Mouse (Mus musculus) spleen, postnatal 4 days (tissue): Measurements from ENCODE around the gene Fbxw11.
"Not testable (repeated sequence)": the region's sequence is repeated elsewhere in the genome, so short reads cannot be mapped to it uniquely, and the experiment has no call there.

Experiments
- DNase-seq, 2 experiments: peaks; one replicate each; pipeline ENCODE4 v3.0.0; 2022; ENCODE audit warnings: low spot score in 2 of 2

Gene Fbxw11

DNA sequence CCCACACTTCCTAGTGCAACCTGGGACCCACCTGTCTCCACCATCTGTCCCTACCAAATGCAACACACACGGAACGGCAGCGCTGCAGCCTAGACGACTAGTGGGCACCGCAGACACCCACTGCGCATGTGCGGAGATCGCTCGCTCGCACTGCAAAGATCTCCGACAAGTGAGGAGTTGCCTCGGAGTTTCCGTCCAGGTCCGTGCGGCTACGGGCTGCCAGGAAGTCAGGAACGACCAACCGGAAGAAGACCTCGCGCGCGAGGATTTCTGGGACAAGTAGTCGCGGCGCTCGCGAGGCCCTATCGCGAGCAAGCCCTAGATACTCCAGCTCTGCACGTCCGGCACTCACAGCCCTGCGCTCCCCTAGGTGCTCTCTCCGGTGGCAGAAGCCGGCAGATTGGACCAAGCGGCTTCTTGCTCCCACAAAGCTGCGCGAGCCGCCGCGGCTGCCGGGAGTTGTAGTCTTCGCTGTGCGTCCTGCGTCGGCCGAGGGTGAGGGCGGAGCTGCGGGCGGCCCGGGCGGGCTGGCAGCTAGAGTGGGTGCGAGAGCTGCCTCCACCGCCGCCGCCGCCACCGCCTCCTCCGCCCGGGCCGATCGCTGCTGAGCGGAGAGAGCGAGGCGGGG, at the start of gene Fbxw11:
Gene Fbxw11, plus strand, starts transcription at position 476 of the 628 bp plus-strand sequence.
- peak; percentile 94 to 98 for DNase-seq

DNA sequence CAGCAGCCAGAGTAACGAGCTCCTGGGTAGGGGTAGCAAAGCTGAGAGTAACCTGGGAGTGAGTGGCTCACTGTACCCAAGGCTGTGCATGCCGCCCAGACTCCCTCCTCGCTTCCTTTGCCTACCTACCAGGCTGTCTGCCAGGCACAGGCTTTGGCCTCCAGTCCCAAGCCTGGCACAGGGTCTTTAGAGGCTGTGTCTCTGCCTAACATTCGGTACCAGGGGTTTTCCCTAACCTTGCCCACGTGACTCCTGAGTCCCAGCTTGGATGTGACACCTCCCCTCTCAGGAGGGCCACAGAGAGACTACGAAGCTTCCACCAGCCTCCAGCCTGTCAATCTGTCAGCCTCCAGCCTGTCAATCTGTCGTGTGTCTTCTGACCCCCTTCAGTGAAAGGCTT, 49.4 kb upstream of the Fbxw11 start:
- DNase-seq: no peak

DNA sequence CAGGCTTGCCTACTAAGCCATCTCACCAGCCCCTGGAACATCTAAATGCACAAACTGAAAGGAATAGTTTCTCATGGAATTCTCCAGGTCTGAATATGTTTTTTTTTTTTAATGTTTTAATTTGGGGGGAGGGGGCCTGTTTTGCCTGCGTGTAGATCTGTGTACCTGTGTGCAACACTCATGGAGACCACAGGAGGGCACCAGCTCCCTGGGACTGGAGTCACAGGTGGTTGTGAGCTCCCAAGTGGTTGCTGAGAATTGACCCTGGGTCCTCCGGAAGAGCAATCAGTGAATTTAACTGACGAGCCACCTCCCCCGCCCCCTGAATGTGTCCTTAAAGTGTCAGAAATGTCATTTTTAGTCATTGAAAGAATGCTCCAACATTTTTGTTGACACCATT, 48.4 kb upstream of the Fbxw11 start:
- no peak for DNase-seq

DNA sequence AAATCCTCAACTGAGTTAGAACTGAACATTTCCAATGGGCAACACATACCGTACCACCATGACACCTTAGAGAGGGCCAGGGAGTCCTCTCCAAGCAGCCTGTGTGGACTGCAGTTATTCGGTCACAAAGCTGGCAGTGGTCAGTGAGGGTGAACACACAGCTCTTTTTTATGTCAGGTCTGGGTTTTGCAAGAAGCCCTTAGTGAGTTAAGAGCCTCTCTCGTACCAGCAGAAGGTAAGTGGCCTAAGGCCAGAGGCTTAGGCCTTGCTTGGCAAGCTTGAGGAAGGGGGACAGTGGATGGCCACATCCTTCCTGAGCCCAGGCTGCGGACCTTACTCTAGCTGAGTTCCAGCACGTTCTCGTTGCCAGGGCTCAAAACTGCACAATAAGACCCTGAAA, 42.2 kb upstream of the Fbxw11 start:
- no peak for DNase-seq

DNA sequence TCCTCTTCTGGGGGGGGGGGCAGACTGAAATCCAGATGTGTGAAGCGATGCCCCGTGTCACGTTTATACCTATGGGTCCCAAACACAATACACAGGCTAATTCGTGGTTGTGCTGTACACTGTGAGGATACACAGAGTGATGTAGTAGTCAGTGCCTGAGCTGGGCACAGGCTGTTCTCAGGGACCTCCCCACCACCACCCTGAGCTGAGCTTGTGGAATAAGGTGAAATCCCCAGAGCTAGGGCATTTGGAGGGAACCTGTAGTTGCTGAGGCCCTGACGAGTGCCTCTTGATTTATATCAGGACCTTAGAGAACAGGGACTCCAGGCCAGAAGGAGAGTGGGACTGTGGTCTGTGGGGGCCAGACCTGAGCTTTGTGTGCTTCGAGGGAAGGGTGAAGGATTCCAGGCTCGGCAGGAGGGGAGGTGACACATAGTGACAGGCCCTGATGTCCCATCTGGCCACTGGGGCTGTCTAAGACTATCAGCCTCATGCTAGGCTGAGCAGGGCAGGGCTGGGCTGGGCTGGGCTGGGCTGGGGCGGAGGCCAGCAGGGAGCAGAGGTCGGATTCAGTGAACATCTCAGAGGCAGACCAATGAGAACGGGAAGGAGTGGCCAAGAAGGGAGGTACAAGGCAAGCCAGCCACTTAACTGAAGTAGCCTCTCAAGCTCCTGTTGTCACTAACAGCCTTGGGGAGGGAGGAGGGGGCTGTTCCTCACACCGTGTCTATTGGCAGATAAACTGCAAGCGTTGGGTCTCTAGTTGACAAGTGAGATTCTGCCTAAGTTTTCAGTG, 40.8 kb upstream of the Fbxw11 start:
- DNase-seq: no peak

DNA sequence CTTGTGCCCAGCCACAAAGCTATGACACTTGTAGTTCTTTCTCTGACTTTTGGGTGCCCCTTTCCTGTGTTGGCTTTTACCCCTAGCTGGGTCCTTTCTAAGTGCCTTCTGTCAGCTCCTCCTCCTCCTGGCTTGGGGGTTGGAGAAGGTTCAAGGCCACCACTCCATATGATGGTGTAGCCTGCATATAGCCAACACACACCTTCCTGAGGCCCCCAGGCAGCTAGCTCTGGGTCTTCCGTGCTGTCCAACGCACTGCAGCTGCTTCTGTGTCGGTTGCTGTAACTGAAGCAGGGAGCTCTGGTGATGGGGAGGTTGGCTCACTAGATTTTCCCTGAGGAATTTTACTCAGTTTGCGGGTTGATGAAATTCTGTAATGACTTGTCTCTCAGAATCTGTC, 37.9 kb upstream of the Fbxw11 start:
- DNase-seq: no peak

DNA sequence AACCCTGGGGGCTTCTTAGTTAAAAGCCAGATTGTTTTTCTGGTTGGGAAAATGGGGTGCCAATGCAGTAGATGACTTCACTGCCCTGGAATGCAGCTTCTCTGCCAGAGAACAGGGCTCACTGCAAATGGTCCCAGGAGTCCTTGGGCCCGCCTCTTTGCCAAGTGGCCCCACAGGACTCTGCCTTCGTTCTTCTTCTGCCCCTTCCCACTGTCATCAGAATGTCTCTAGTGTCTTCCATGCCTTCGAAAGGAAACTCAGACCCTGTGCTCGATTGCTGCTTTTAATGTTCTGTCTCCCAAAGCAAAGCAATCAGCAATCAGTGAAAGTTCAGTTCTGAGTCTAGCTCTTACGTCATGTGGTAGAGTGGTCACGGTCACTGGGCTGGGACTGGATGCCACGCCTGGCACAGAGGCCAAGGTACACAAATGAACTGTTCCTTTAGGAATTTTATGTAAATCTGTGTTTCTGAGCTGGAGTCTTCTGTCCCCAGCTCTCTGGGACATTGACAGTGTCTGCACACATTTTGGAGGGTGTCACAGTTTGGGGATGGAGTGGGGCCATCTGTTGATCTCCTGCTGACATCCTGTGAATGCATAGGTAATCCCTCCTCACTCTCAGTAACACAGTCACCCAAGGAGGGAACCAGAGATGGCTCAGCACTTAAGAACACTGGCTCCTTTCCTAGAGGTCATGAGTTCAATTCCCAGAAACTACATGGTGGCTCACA, 37.2 kb upstream of the Fbxw11 start:
- DNase-seq: no peak

DNA sequence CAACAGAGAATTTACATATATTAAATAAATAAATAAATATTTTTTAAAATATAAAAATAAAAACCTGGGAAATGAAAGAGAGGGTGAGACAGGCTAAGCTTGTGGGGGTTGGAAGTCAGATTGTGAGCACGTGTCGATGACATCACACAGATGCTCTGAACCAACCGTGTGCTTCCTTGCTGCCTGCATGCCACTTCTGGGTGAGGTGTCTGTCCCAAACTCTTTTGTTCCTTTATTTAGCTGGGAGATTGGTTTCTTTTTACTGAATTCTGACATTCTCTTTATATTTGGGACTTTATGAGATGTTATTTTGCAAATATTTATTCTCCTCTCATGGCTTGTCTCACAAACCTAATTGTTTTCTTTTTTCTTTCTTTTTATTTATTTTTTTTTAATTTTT, 36.6 kb upstream of the Fbxw11 start:
- DNase-seq: no peak

DNA sequence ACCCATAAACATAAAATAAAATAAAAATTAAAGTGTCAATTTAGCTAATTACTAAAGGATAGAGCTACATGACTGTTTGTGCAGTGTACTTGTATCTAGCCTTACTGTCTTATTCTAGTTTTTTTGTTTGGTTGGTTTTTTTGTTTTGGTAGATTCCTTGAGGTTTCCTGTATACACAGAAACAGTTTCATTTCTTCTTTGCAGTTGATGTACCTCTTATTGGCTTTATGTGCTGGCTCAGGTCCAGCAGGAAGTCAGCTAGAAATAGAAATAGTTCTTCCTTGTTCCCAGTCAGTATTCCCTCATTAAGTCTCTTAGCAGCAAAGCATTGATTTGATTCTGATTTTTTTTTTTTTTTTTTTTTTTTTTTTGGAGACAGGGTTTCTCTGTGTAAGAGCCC, 35.2 kb upstream of the Fbxw11 start:
- no peak for DNase-seq

DNA sequence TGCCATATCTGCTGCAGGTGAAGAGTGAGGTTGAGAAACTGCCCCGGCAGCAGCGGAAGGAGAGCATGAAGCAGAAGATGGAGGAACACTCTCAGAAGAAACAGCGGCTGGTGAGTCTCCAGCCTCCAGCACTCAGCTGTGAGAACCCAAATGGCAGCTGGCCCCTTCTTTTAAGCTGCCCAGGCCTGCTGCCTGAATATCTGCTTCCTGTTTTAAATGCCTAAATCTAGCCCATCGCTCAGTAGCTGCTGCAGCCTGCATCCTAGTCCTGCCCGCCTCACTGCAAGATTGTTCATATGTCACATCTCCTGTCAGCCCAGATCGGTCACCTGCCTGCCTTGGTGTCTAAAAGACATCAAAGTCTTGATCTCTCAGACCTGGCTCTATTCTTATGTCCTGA, 31.9 kb upstream of the Fbxw11 start:
- no peak for DNase-seq

DNA sequence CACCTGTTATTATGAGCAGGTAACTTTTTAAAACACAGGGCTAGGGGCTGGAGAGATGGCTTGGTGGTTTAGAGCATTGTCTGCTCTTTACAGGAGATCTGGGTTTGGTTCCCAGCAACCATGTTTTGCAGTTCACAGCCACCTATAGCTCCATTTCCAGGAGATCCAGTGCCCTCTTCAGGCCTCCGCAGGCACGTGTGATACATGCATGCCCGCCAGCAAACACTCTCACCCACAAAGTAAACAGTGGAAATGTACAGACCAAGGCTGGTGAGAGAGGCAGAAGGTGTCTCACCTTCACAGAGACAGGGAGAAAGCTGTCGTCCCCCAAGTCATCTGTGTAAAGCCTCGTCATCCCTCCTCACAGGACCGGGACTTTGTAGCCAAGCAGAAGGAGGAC, 30.2 kb upstream of the Fbxw11 start:
- DNase-seq: no peak

DNA sequence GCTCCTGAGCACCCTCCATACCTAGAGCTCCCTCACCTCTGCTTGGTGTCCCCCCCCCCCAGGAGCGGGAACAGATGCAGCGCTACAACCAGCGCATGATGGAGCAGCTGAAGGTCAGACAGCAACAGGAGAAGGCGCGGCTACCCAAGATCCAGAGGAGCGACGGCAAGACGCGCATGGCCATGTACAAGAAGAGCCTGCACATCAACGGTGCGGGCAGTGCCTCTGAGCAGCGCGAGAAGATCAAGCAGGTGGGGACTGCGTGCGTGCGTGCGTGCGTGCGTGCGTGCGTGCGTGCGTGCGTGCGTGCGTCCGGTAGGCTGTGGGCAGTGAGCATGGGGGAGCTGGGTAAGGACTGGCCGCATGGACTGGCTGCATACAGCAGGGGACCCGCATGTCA, 28.1 kb upstream of the Fbxw11 start:
- DNase-seq: no peak

DNA sequence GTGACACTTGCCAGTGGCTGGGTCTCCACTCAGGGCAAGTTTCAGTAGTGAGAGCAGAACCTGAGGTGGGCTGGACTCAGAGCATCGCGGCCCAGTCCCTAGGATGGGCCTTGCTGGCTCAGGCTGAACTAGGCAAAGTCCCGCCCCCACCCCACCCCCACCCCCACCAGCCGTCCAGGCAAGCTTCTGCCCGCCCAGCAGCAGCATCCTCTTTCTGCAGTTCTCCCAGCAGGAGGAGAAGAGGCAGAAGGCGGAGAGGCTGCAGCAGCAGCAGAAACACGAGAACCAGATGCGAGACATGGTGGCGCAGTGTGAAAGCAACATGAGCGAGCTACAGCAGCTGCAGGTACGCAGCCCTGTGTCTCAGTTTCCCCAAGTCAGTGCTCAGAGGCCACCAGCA, 27.0 kb upstream of the Fbxw11 start:
- DNase-seq: no peak

DNA sequence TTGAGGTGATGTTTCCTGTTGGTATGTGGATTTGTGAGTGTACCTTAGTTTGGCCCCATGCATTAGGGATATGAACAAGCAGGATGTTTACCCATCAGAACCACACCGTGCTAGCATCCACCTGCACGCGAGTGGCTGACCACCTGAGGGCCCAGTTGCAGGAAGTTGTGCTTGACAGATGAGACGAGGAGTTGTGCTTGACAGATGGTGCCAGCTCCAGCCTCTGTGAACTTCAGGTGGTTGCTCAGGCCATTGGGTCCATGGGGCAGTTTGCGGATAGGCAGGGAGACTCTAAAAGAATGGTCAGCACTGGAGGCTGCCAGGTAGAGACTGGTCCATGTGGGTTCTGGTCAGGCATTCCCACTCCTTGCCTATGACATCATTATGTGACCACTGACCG, 26.4 kb upstream of the Fbxw11 start:
- DNase-seq: no peak

DNA sequence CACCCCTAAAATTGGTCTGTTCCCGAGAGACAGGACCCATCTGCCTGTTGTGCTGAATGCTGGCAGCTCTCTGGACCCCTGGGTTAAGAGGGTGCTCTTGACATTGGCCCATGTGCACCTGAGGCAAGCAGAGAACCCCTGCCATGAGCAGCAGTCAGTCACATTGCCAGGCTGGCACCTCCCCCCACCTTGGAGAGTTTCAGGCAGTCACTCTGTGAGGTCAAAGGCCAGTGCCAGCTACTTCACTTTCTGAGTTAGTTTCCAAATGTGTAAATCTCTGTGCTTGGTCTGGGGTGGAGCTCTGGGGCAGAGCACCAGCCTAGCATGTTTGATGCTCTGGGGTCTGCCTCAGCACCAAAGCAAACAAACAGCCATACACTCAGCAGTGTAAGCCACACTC, 24.5 kb upstream of the Fbxw11 start:
- DNase-seq: no peak

DNA sequence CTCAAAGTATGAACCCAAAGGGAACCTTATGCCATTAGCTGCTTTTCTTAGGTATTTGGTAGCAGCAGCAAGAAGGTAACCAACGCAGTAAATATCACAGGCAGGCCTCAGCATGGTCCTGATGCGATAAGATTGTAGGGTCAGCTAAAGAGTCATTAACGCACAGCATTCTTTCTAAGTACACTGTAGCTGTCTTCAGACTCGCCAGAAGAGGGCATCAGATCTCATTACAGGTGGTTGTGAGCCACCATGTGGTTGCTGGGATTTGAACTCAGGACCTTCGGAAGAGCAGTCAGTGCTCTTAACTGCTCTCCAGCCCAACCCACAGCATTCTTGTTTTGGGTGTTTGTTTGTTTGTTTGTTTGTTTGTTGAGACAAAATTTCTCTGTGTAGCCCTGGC, 23.9 kb upstream of the Fbxw11 start:
- DNase-seq: not testable (repeated sequence)

DNA sequence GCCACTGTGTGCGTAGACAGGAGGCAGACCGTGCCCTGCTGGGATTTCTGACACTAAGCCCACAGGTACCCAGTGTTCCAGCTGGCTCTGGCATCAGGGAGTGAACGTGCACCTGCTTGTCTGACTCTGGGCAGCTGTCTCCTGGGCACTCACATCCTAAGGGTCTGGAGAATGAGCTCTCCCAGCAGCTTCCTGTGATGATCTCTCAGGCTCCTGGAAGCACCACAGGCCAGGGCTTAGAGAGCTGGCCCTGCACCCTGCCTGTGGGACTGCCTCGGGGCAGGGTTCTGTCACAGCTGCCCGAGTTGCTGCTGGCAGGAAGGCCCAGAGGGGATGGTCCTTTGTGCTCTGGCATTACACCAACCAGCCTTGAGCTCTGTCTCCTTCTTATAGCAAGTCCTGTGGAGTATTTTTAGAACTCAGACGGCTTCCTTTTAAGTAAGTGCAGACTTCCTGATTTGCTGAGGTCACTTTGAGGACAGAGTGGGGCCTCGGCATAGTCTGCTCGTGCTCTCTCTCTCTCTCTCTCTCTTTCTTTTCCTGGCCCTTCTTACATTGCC, 23.2 kb upstream of the Fbxw11 start:
- peak in 1 of 2 experiments; percentile 31 for DNase-seq

DNA sequence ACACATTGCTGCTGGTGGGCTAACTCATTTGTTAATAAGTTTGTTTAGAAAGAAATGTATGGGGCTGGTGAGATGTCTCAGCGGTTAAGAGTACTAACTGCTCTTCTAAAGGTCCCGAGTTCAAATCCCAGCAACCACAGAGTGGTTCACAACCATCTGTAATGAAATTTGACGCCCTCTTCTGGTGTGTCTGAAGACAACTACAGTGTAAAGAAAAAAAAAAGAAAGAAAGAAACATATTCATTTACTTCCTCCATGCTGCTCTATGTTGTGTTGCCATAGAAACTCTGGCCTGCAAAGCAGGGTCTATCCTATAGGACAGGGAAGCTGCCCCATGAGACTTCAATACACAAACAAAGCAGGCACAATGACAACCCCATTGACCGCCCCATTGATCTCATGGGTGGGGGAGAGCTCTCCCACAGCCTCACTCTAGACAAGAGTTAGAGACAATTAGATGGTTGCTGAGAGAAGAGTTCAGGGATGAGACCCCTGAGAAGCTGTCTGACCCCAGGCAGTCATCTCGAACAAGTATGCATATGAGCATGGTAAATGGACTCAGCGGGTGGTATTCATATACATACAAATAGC, 22.6 kb upstream of the Fbxw11 start:
- no peak for DNase-seq

DNA sequence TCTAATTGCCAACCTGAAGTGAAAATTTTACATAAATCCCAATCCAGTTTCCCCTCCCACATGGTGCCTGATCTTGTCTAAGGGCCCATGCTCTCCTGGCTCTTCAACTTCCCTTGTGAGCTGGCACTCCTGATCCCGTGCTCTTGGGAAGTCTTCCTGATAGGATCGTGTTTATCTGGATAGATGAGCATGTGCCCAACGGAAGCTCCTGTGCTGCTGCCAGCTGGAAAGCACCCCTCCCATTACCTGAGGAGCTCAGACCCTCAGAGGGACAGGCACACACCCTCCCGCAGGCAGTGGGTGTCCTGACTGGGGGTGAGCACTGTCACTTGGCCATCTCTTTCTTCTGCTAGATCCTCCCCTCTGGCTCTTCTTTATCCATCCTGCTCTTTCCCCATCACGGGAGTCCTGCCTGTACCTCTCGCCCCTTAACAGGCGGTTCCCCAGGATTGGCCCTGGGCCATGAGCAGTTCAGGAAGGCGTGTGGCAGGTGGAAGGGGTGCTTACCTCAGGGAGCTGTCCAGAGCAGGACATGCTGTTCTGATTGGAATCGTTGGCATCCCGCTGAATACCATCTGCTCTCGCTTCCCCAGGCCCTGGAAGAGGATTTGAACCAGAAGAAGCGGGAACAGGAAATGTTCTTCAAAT, 20.6 kb upstream of the Fbxw11 start:
- DNase-seq: no peak

DNA sequence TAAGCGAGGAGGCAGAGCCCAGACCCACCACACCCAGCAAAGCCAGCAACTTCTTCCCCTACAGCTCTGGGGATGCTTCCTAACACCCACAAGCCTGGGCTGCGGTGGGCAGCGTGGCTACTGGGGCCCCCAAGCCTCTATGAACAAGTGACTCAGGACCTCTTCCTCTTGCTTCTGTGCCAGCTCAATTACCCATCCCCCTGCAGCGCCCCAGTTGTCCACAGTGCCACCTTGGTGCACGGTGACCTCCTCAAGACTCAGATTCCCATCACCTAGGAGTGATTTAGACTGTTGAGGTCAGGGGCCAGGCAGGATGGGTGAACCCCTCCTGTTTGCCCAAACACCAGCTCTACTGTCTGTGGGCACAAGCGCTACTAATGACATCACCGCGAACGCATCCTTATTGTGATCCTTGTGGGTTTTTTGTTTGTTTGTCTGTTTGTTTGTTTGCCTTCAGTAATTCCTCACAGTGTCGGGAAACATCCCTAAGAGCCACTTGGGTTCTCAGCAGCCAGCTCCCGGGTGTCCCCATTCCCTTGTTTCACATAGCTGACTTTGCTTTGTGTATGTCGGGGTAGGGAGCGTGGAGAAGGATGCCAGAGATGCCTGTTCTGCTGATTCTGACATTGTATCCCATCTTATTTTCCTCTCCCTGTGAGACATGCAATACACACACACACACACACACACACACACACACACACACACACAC, 19.9 kb upstream of the Fbxw11 start:
- no peak for DNase-seq

DNA sequence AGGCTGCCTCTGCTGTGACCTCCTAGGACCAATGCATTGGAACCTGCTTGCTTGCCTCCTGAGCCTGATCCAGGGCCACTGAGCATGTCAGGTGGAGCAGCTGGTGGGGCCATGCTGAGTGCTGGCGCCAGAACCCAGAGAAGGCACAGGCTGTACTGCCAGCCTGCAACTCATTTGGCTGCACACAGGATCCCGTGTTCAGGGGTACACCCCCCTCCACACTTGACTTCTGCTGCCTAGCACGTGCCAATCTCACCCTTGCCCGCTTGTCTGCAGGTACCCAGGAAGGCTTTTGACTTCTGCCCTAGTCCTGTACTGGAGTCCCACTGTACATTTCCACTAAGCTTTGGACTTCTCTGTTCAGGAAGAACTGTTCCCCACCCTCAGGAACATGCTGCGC, 19.3 kb upstream of the Fbxw11 start:
- no peak for DNase-seq
